Mouse (Mus musculus) monocyte, adult 5-6 weeks (primary cell): Measurements from ENCODE around the gene Atp5c1. TPM values are rescaled to one million over a fixed set of nuclear protein-coding genes. Genes with fewer than 3 reads are reported as not detected.

ENCODE experiments used
- ATAC-seq: fragments of 153-309, 156-312 bp; replicated peaks from 2 replicates; pipeline ENCODE4 v1.8.0; 2017; ENCODE audit warnings: mild to moderate bottlenecking; ENCODE audit not compliant: low TSS enrichment, insufficient number of reproducible peaks, severe bottlenecking, poor library complexity, low FRiP score
- total RNA-seq: library from RNA; stranded (forward); fragments of 200-1000, 200-491, 200-594 nt; gene quantifications from 3 replicates; pipeline ENCODE4 v1.2.3, GENCODE M21; 2017

Gene Atp5c1
- total RNA-seq, 1 experiment from 2014 or later: 356 TPM

DNA sequence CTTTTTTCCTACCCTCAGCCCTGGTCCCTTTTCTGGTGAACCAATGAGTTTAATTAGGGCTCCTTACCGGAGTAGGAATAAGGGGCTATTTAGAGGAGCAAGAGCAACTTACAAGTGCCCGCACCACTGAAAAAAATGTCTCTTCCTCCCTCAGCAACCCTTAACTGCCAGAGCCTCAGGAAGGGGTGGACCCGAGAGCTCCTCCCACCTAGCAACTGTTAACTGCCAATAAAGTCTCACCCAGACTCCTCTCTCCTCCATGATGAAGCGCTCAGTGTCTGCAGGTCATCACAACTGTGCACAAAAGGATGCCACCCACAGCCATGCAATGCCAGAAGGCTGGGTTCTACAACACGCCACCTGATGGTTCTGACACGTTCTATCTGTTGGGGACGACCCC is 8.6 kb downstream of the Atp5c1 start:
- ATAC-seq: no peak

DNA sequence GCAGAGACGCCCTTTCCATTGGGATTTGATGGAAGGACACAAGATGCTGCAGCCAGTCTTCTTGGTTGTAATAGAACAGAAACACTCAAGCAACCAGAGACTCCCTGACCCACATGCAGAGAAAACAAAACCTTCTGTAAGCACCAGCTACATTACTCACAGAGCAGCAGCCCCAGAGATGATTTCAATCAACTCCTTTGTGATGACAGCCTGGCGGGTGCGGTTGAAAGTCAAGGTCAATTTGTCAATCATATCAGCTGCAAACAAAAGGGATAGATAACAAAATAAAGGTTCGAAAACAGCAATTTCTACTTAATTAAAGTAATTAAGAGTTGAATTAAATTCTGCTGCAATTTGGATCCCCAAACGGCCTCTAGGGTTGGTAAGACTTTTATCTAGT is 21.5 kb downstream of the Atp5c1 start:
- no peak for ATAC-seq

DNA sequence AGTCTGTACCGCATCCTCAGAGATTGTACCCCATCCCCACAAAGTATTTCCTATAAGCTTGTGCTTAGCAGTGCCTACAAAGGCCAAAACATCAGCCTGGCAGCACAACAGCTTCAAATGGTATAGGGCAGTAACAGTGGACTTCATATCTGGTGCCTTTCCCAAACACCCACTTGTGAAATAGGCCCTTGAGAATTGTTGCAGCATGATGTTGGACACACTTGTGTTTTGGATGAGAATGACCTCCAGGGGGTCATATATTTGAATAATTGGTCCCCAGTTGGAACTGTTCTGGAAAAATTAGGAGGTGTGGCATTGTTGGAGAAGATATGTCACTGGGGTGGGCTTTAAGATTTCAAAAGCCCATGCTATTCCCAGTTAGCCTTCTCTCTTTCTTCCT is 28.3 kb downstream of the Atp5c1 start:
- no peak for ATAC-seq

GRCm38 (mm10) chr2:10050878-10051277 is 29.4 kb downstream of the Atp5c1 start:
- no peak for ATAC-seq

DNA sequence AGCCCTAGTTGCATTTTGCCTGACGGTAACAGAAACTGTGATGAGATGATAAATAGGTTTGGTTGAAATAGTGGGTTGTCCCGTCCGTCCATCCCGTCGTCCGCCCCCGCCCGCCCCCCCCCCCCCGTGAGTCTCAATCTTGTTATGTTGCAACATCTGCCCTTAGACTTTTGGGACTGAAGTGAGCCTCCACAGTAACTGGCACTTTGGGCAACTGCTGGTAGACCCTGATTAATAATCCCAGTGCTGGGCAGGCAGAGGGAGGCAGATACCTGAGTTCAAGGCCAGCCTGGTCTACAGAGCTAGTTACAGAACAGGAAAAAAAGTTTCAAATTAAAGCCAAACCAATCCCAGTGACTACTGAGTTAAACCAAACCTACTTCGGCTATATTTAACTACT is 30.9 kb downstream of the Atp5c1 start:
- ATAC-seq: no peak

DNA sequence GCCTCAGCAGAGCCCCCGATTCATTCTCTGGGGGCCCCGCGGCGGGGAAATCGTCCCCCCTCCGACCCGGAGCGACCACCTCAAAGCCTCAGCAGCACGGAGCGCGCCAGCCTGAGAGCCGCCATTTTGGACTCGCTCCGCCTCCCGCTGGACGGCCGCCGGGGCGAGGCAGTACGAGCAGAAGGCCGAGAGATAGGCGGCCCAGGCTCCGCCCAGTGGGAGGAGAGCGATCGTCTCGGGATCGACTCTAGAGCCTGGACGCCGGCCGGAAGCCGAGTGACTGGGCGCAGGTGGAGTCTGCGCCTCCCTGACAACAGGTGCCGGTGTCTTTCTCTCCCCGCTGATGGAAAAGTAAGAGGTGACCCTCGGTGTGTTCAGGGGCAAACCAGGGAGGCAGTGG is 31.8 kb downstream of the Atp5c1 start, which contains the start of gene Taf3:
Gene Taf3 (minus strand): TSS at position 136 of the 400 bp plus-strand sequence.
- peak; percentile 97 for ATAC-seq

- ATAC-seq: 0 out of 2 replicates have a peak, but pooled peaks have one; percentile 7
Observed at GRCm38 (mm10) chr2:10047758-10048436, 32.4 kb downstream of the Atp5c1 start.

GRCm38 (mm10) chr2:10034976-10035375 is 45.3 kb downstream of the Atp5c1 start:
- ATAC-seq: no peak

DNA sequence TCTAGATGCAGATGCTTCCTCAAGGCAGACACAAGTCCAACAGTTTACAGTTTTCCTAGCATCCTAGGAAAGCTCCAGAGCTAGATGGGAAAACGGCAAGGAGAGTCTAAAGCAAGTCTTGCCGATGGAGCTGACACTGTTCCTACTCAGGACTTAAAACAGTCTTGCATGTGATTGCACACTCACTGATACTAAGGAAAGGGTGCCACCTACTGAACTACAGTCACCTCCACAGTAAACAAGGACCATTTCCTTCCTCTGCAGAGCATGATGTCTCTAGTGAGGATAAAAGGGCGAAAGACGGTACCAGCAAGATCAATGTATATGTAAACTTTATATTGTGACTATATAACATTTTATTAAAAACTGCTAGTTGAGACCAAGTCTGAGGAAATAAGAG is 46.6 kb downstream of the Atp5c1 start:
- no peak for ATAC-seq

GRCm38 (mm10) chr2:10029755-10030154 is 50.6 kb downstream of the Atp5c1 start:
- ATAC-seq: no peak

DNA sequence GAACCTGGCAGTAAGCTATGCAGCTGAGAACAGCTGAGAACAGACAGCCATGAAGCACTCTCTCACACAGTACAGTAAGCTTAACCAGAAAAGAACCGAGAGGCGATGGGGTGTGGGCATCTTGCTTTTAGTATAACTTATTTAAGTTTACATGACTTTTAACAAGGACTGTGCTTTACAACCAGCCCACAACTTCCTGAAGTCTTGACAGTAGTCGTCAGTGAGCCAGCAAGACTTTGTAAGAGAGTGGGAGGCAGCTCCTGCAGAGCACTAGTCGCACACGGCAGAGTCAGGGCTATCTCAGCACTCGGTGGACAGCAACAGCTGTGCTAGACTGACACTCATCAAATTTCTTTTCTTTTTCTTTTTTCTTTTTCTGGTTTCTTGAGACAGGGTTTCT is 56.0 kb downstream of the Atp5c1 start:
- ATAC-seq: no peak

DNA sequence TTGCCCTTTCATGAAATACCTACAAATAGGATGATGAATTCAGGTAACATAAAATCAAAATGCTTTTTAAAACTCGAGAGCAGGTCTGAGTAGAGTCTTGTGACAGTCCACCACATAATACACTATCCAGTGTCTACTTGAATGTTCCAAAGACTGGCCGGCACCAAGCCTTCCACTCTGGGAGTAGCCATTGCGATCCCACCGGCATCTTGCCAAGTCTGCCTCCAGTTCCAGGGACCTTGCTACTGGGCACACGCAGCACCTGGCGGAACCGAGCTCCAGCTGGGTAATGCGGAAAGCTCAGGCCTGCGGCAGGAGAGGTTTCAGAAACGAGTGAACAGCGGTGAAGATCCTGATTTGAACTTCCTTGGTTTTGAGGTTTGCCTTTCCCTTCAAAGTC is 59.0 kb downstream of the Atp5c1 start:
- no peak for ATAC-seq

DNA sequence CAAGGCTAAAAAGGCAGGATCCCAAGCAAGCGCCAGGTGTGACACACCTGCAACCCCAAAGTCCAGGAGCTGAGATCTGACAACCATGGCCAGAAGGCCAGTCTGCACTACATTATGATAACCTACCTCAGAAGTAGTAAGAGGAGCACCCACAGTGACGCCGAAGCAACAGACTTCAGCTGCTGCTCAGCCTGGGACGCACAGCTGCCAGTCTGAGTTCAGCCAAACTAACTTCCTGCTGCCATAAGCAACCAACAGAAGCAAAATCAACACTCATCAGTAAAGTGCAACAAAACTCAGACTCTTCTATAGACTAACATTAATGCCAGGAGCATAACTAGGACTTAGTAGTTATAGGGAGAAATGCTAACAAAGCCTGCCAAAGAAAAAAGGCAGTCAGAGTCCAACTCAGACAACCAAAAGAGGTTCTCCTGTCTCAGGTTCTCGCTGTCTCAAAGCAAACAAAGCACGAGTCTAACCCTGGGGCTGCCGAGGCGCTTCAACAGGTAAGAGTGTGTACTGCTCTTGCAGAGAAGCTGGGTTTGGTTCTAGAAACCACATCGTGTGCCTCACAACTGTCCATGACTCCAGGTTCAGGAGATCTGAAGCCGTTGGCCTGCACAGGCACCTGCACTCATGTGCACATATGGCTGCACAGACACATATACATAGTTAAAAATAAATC is 65.2 kb downstream of the Atp5c1 start:
- no peak for ATAC-seq

GRCm38 (mm10) chr2:10010263-10010909 is 69.9 kb downstream of the Atp5c1 start:
- ATAC-seq: peak; percentile 53; the same call in 1 of the 2 replicates

GRCm38 (mm10) chr2:10009671-10010254 is 70.5 kb downstream of the Atp5c1 start:
- ATAC-seq: no peak

- no peak for ATAC-seq
Observed at GRCm38 (mm10) chr2:10008593-10008992, 71.7 kb downstream of the Atp5c1 start.
